In the genomic region with DNA sequence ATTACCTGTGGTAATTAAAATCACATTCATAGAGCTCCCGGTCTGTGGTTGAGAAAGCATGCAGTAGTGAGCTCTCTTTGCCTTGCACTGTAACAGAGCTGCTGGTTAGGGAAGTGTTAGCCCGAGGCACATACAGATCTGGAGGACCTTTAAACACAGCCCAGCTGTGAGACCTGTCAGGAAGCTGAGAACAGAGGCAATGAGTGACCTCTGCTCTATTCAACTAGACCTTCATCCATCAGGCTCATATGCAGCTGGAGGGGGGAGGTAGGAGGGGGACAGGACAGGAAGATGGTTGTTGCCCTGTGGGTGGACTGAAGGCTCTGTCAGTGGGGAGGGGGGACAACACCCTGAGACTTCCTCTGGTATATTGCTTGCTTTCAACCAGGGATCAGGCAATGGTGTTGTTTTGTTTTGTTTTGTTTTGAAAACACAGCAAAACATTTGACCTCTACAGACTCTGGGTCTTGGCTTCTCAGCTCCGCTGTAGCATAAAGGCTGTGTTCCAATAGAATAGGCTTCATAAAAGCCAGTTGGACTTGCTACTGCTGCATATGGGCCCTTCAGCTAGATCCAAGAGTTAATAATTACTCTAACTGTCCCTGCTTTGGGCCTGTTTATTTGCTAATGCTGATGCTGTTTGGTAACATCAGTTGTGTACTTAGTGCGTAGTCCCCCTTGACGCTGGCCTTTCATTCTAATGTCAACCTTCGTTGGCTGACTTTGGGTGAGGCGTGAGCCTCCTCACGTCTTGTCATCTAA, we compare ENCODE assay signal across 10 mouse cellular contexts. TPM values are rescaled to one million over a fixed set of nuclear protein-coding genes. Genes with fewer than 3 reads are reported as not detected.
A peak's percentile ranks its signal among the peaks of the same experiment; 100 is the strongest.
DNase-seq lines count a peak whose midpoint lies in the region; ATAC-seq and TF ChIP-seq lines count a peak whose summit lies in the region.
"Had no signal": no experiment of that assay in that cellular context is flagged by ENCODE, and none has a peak within 500 bp of the region (broad histone marks: within the 10 kb centered on the region; RNA-seq: fewer than 3 reads in every experiment).

No protein-coding gene starts in this region.

- no peaks in the 10 kb centered on the region for H3K9me3 ChIP-seq in lung, postnatal 0 days (ENCODE audit: low read length)
- no peaks in the 10 kb centered on the region for H3K9me3 ChIP-seq in limb, embryonic 11.5 days (ENCODE audit: control insufficient read depth, low read length)
- no peaks in the 10 kb centered on the region for H3K9me3 ChIP-seq in midbrain, embryonic 14.5 days (ENCODE audit: control insufficient read depth, low read length)
- H3K9me3 ChIP-seq: neural tube, embryonic 12.5 days had no signal

- TF ChIP-seq EP300 in lung, postnatal 0 days (IDR thresholded peaks at IDR 0.05): no peak

- no peak overlapping the region for H3K4me2 ChIP-seq in lung, postnatal 0 days (replicated peaks; ENCODE audit: low read depth, low read length)
- no peak overlapping the region for H3K4me2 ChIP-seq in limb, embryonic 11.5 days (ENCODE audit: low read depth, severe bottlenecking)
- H3K4me2 ChIP-seq in midbrain, embryonic 14.5 days (ENCODE audit: low read length): no peak overlapping the region
- H3K4me2 ChIP-seq: neural tube, embryonic 12.5 days had no signal

- H3K27me3 ChIP-seq in lung, postnatal 0 days (replicated peaks; ENCODE audit: insufficient read depth, low read length): no peaks in the 10 kb centered on the region
- H3K27me3 ChIP-seq in limb, embryonic 11.5 days (ENCODE audit: control insufficient read depth, insufficient read depth, low read length): no peaks in the 10 kb centered on the region
- H3K27me3 ChIP-seq in midbrain, embryonic 14.5 days (ENCODE audit: control insufficient read depth, insufficient read depth, low read length): no peaks in the 10 kb centered on the region
- H3K27me3 ChIP-seq: neural tube, embryonic 12.5 days; Patski had no signal

- ATAC-seq in lung, postnatal 0 days: peak; percentile 35
- peak; percentile 58 for ATAC-seq in limb, embryonic 11.5 days (ENCODE audit: insufficient number of reproducible peaks, low FRiP score, low TSS enrichment, low read depth)
- no peak for ATAC-seq in midbrain, embryonic 14.5 days (ENCODE audit: low FRiP score, low TSS enrichment)
- ATAC-seq: Patski had no signal

- WGBS in lung, postnatal 0 days: 32% methylated on average over 8 of the region's 8 CpGs
- WGBS in limb, embryonic 11.5 days: 61% methylated on average over 8 of the region's 8 CpGs
- WGBS in midbrain, embryonic 14.5 days: 81% methylated on average over 8 of the region's 8 CpGs

- peaks cover 13% of the 10 kb centered on the region; the same call in 1 of the 2 replicates for H3K4me1 ChIP-seq in lung, postnatal 0 days (ENCODE audit: insufficient read depth, low read depth, low read length)
- peaks cover 19% of the 10 kb centered on the region for H3K4me1 ChIP-seq in limb, embryonic 11.5 days (ENCODE audit: control insufficient read depth, insufficient read depth, low read length)
- 0 out of 2 replicates have a peak, but pooled peaks cover 7% of the 10 kb centered on the region for H3K4me1 ChIP-seq in midbrain, embryonic 14.5 days (ENCODE audit: control insufficient read depth, insufficient read depth, low read length)

- TF ChIP-seq CTCF in lung, postnatal 0 days (IDR thresholded peaks at IDR 0.05): no peak

- H3K4me3 ChIP-seq in lung, postnatal 0 days (ENCODE audit: low read depth, low read length): no peak overlapping the region
- H3K4me3 ChIP-seq in limb, embryonic 11.5 days (ENCODE audit: low read depth, low read length): no peak overlapping the region
- H3K4me3 ChIP-seq in midbrain, embryonic 14.5 days (replicated peaks; ENCODE audit: low read depth, low read length): no peak overlapping the region
- H3K4me3 ChIP-seq: neural tube, embryonic 12.5 days had no signal

- H3K9ac ChIP-seq in lung, postnatal 0 days (replicated peaks; ENCODE audit: low read depth): no peak overlapping the region
- H3K9ac ChIP-seq in limb, embryonic 11.5 days (ENCODE audit: low read length): no peak overlapping the region
- H3K9ac ChIP-seq in midbrain, embryonic 14.5 days (replicated peaks; ENCODE audit: low read length): no peak overlapping the region
- H3K9ac ChIP-seq: neural tube, embryonic 12.5 days had no signal

- no peaks in the 10 kb centered on the region for H3K36me3 ChIP-seq in lung, postnatal 0 days (ENCODE audit: insufficient read depth, low read length)
- no peaks in the 10 kb centered on the region for H3K36me3 ChIP-seq in limb, embryonic 11.5 days (ENCODE audit: control insufficient read depth, insufficient read depth, low read length)
- no peaks in the 10 kb centered on the region for H3K36me3 ChIP-seq in midbrain, embryonic 14.5 days (ENCODE audit: control insufficient read depth, insufficient read depth, low read length)
- H3K36me3 ChIP-seq: neural tube, embryonic 12.5 days had no signal

- DNase-seq in adrenal gland, adult 2 months: peak; percentile 18
- DNase-seq in adrenal gland, postnatal 25 days: no peak
- DNase-seq in lung, postnatal 0 days (ENCODE audit: low spot score): peak; percentile 27
- no peak for DNase-seq in lung, postnatal 25 days (ENCODE audit: low spot score)
- peak; percentile 66 for DNase-seq in limb, embryonic 11.5 days (ENCODE audit: low spot score)
- DNase-seq in yolk sac, embryonic 10.5 days (ENCODE audit: low spot score): peak; percentile 59
- no peak for DNase-seq in layer of hippocampus, postnatal 36 days
- no peak for DNase-seq in midbrain, embryonic 14.5 days

- peak overlapping the region; percentile 60; the same call in 1 of the 2 replicates for H3K27ac ChIP-seq in lung, postnatal 0 days (ENCODE audit: low read length)
- H3K27ac ChIP-seq in limb, embryonic 11.5 days (replicated peaks; ENCODE audit: low read depth, low read length): no peak overlapping the region
- no peak overlapping the region for H3K27ac ChIP-seq in midbrain, embryonic 14.5 days (replicated peaks; ENCODE audit: low read depth, low read length)
- H3K27ac ChIP-seq: neural tube, embryonic 12.5 days had no signal

RNA-seq across cellular contexts. Expression of a gene that starts 9.6 kb away (rescaled TPM):
- total RNA-seq in adrenal gland, adult 2 months (2021): not detected
- not detected in 2 replicates for polyA plus RNA-seq in adrenal gland, adult 2 months (2012; rRNA removed)
- total RNA-seq in adrenal gland, postnatal 25 days (2021): not detected in 2 replicates
- 0.10 and 0.11 TPM in 2 replicates for polyA plus RNA-seq in lung, postnatal 0 days (2015; fragmentation: Nextera tagmentation; extraction: Ambion mirVana)
- polyA plus RNA-seq in limb, embryonic 11.5 days (2014; fragmentation: Nextera tagmentation; extraction: Ambion mirVana): not detected in 2 replicates
- not detected for total RNA-seq in layer of hippocampus, postnatal 36 days (2021)
- not detected in 2 replicates for polyA plus RNA-seq in midbrain, embryonic 14.5 days (2014; fragmentation: Nextera tagmentation; extraction: Ambion mirVana)
- polyA plus RNA-seq: neural tube, embryonic 12.5 days; Patski had no signal

Comparison
In these comparisons a context has a peak if more than half of its experiments do, and no peak if none do; other contexts are left out.
1. DNase-seq: peak in adrenal gland, adult 2 months (single experiment), lung, postnatal 0 days (single experiment), limb, embryonic 11.5 days (single experiment) and yolk sac, embryonic 10.5 days (single experiment); none in adrenal gland, postnatal 25 days (single experiment), lung, postnatal 25 days (single experiment), layer of hippocampus, postnatal 36 days (0 of 2) and midbrain, embryonic 14.5 days (single experiment).